Mouse (Mus musculus): ENCODE data around the gene Ttf1. TPM values are rescaled to one million over a fixed set of nuclear protein-coding genes. Genes with fewer than 3 reads are reported as not detected.

The Ttf1 gene
- polyA plus RNA-seq (2015; fragmentation: Nextera tagmentation; extraction: Ambion mirVana) = 8.7 and 9.2 TPM in 2 replicates

GRCm38 (mm10) chr2:29060135-29060597, at the start of gene Ttf1:
Gene Ttf1 (plus strand): TSS chr2:29060262.
- peak; percentile 90 for ATAC-seq (ENCODE audit: insufficient number of reproducible peaks, low FRiP score, low TSS enrichment, low read depth)
- H3K27ac ChIP-seq = peak within 1 kb of the TSS; percentile 96
- H3K27me3 ChIP-seq = peaks cover 10% of the 10 kb centered on the region; the same call in 1 of the 2 replicates
- H3K4me1 ChIP-seq = peaks cover 11% of the 10 kb centered on the region
- H3K36me3 ChIP-seq = 0 out of 2 replicates have a peak, but pooled peaks cover under 1% of the 10 kb centered on the region
- H3K4me3 ChIP-seq = peak within 1 kb of the TSS; percentile 89
- H3K4me2 ChIP-seq = peak within 1 kb of the TSS; percentile 66
- no peaks in the 10 kb centered on the region for H3K9me3 ChIP-seq
- WGBS = under 1% methylated on average over 41 of the region's 41 CpGs
- H3K9ac ChIP-seq = peak within 1 kb of the TSS; percentile 70

GRCm38 (mm10) chr2:29012523-29012922, 47.5 kb upstream of the Ttf1 start:
- Histone ChIP-seq H3K36me3 (no peaks in the 10 kb centered on the region), H3K4me1 (peaks cover 6% of the 10 kb centered on the region; the same call in 1 of the 2 replicates), H3K4me3 (no peak overlapping the region), H3K27ac (no peak overlapping the region), H3K4me2 (no peak overlapping the region), H3K9ac (no peak overlapping the region), H3K9me3 (no peaks in the 10 kb centered on the region), H3K27me3 (peaks cover 66% of the 10 kb centered on the region)
- no peak for ATAC-seq (ENCODE audit: insufficient number of reproducible peaks, low FRiP score, low TSS enrichment, low read depth)
- 49% methylated on average over 5 of the region's 5 CpGs for WGBS

GRCm38 (mm10) chr2:29016599-29017587, 43.2 kb upstream of the Ttf1 start:
- Histone ChIP-seq H3K27ac (no peak overlapping the region), H3K4me1 (peaks cover 6% of the 10 kb centered on the region; the same call in 1 of the 2 replicates), H3K9me3 (no peaks in the 10 kb centered on the region), H3K4me2 (no peak overlapping the region), H3K9ac (no peak overlapping the region), H3K27me3 (peaks cover 55% of the 10 kb centered on the region), H3K36me3 (no peaks in the 10 kb centered on the region), H3K4me3 (no peak overlapping the region)
- ATAC-seq (ENCODE audit: insufficient number of reproducible peaks, low FRiP score, low TSS enrichment, low read depth) = no peak
- WGBS = 47% methylated on average over 27 of the region's 27 CpGs

- Histone ChIP-seq H3K9me3 (no peaks in the 10 kb centered on the region), H3K27me3 (peaks cover 54% of the 10 kb centered on the region), H3K4me2 (no peak overlapping the region), H3K4me3 (no peak overlapping the region), H3K27ac (no peak overlapping the region), H3K4me1 (peaks cover 6% of the 10 kb centered on the region; the same call in 1 of the 2 replicates), H3K36me3 (no peaks in the 10 kb centered on the region), H3K9ac (no peak overlapping the region)
- ATAC-seq (ENCODE audit: insufficient number of reproducible peaks, low FRiP score, low TSS enrichment, low read depth) = no peak
- 46% methylated on average over 5 of the region's 5 CpGs for WGBS
Observed at GRCm38 (mm10) chr2:29018680-29019079, 41.4 kb upstream of the Ttf1 start.

- no peak overlapping the region for H3K4me2 ChIP-seq
- no peaks in the 10 kb centered on the region for H3K36me3 ChIP-seq
- WGBS = 43% methylated on average over 17 of the region's 17 CpGs
- peaks cover 6% of the 10 kb centered on the region; the same call in 1 of the 2 replicates for H3K4me1 ChIP-seq
- H3K27me3 ChIP-seq = peaks cover 40% of the 10 kb centered on the region
- no peak for ATAC-seq (ENCODE audit: insufficient number of reproducible peaks, low FRiP score, low TSS enrichment, low read depth)
- no peak overlapping the region for H3K4me3 ChIP-seq
- H3K9me3 ChIP-seq = no peaks in the 10 kb centered on the region
- no peak overlapping the region for H3K27ac ChIP-seq
- H3K9ac ChIP-seq = no peak overlapping the region
Observed at GRCm38 (mm10) chr2:29021025-29021424, 39.0 kb upstream of the Ttf1 start.

GRCm38 (mm10) chr2:29023001-29023400, 37.1 kb upstream of the Ttf1 start:
- H3K36me3 ChIP-seq = no peaks in the 10 kb centered on the region
- H3K4me1 ChIP-seq = no peaks in the 10 kb centered on the region
- no peak overlapping the region for H3K4me2 ChIP-seq
- H3K4me3 ChIP-seq = no peak overlapping the region
- ATAC-seq (ENCODE audit: insufficient number of reproducible peaks, low FRiP score, low TSS enrichment, low read depth) = no peak
- H3K27me3 ChIP-seq = peaks cover 25% of the 10 kb centered on the region
- WGBS = 88% methylated on average over 7 of the region's 7 CpGs
- H3K9me3 ChIP-seq = no peaks in the 10 kb centered on the region
- no peak overlapping the region for H3K27ac ChIP-seq
- H3K9ac ChIP-seq = no peak overlapping the region

GRCm38 (mm10) chr2:29025284-29025683, 34.8 kb upstream of the Ttf1 start:
- Histone ChIP-seq H3K4me3 (no peak overlapping the region), H3K4me1 (peaks cover 8% of the 10 kb centered on the region; the same call in 1 of the 2 replicates), H3K36me3 (no peaks in the 10 kb centered on the region), H3K27ac (no peak overlapping the region), H3K27me3 (peaks cover 20% of the 10 kb centered on the region), H3K4me2 (no peak overlapping the region), H3K9me3 (no peaks in the 10 kb centered on the region), H3K9ac (no peak overlapping the region)
- WGBS = 69% methylated on average over 5 of the region's 5 CpGs
- ATAC-seq (ENCODE audit: insufficient number of reproducible peaks, low FRiP score, low TSS enrichment, low read depth) = no peak

- Histone ChIP-seq H3K4me3 (no peak overlapping the region), H3K27ac (no peak overlapping the region), H3K9me3 (no peaks in the 10 kb centered on the region), H3K9ac (no peak overlapping the region), H3K27me3 (no peaks in the 10 kb centered on the region; the same call in none of the 2 replicates), H3K4me2 (no peak overlapping the region), H3K36me3 (no peaks in the 10 kb centered on the region), H3K4me1 (peaks cover 8% of the 10 kb centered on the region; the same call in 1 of the 2 replicates)
- 41% methylated on average over 20 of the region's 20 CpGs for WGBS
- no peak for ATAC-seq (ENCODE audit: insufficient number of reproducible peaks, low FRiP score, low TSS enrichment, low read depth)
Observed at GRCm38 (mm10) chr2:29030048-29030734, 29.9 kb upstream of the Ttf1 start.

GRCm38 (mm10) chr2:29031951-29032350, 28.1 kb upstream of the Ttf1 start:
- peaks cover 8% of the 10 kb centered on the region for H3K27me3 ChIP-seq
- no peaks in the 10 kb centered on the region for H3K9me3 ChIP-seq
- H3K27ac ChIP-seq = no peak overlapping the region
- H3K4me3 ChIP-seq = no peak overlapping the region
- no peak overlapping the region for H3K9ac ChIP-seq
- peaks cover 8% of the 10 kb centered on the region; the same call in 1 of the 2 replicates for H3K4me1 ChIP-seq
- ATAC-seq (ENCODE audit: insufficient number of reproducible peaks, low FRiP score, low TSS enrichment, low read depth) = no peak
- no peaks in the 10 kb centered on the region for H3K36me3 ChIP-seq
- no peak overlapping the region for H3K4me2 ChIP-seq
- WGBS = 81% methylated on average over 4 of the region's 4 CpGs

- WGBS = 65% methylated on average over 20 of the region's 20 CpGs
- Histone ChIP-seq H3K4me3 (no peak overlapping the region), H3K4me2 (no peak overlapping the region), H3K9me3 (no peaks in the 10 kb centered on the region), H3K36me3 (no peaks in the 10 kb centered on the region), H3K4me1 (peaks cover 5% of the 10 kb centered on the region; the same call in 1 of the 2 replicates), H3K27me3 (peaks cover 31% of the 10 kb centered on the region), H3K27ac (no peak overlapping the region), H3K9ac (no peak overlapping the region)
- no peak for ATAC-seq (ENCODE audit: insufficient number of reproducible peaks, low FRiP score, low TSS enrichment, low read depth)
Observed at GRCm38 (mm10) chr2:29034542-29035475, 25.3 kb upstream of the Ttf1 start.

GRCm38 (mm10) chr2:29035698-29036097, 24.4 kb upstream of the Ttf1 start:
- Histone ChIP-seq H3K27me3 (peaks cover 40% of the 10 kb centered on the region), H3K27ac (no peak overlapping the region), H3K4me1 (no peaks in the 10 kb centered on the region), H3K4me3 (no peak overlapping the region), H3K9ac (no peak overlapping the region), H3K9me3 (no peaks in the 10 kb centered on the region), H3K36me3 (no peaks in the 10 kb centered on the region), H3K4me2 (no peak overlapping the region)
- 60% methylated on average over 8 of the region's 8 CpGs for WGBS
- no peak for ATAC-seq (ENCODE audit: insufficient number of reproducible peaks, low FRiP score, low TSS enrichment, low read depth)

Measured in limb, embryonic 15.5 days (tissue).